Mouse (Mus musculus) spleen, adult 2 months (tissue): ENCODE results near the gene Tmem51.

Experiments
- CTCF ChIP-seq: fragments of 200-500 bp; IDR thresholded peaks from 2 replicates; pipeline ENCODE4 v1.5.1; 2011; ENCODE audit warnings: mild to moderate bottlenecking, inconsistent platforms; ENCODE audit not compliant: insufficient read depth, insufficient read length, insufficient replicate concordance; ENCODE audit errors: extremely low read depth
- POLR2A ChIP-seq: fragments of 200-500 bp; IDR thresholded peaks from 2 replicates; pipeline ENCODE4 v1.6.1; 2011; ENCODE audit warnings: low read depth, low read length, inconsistent platforms

DNA sequence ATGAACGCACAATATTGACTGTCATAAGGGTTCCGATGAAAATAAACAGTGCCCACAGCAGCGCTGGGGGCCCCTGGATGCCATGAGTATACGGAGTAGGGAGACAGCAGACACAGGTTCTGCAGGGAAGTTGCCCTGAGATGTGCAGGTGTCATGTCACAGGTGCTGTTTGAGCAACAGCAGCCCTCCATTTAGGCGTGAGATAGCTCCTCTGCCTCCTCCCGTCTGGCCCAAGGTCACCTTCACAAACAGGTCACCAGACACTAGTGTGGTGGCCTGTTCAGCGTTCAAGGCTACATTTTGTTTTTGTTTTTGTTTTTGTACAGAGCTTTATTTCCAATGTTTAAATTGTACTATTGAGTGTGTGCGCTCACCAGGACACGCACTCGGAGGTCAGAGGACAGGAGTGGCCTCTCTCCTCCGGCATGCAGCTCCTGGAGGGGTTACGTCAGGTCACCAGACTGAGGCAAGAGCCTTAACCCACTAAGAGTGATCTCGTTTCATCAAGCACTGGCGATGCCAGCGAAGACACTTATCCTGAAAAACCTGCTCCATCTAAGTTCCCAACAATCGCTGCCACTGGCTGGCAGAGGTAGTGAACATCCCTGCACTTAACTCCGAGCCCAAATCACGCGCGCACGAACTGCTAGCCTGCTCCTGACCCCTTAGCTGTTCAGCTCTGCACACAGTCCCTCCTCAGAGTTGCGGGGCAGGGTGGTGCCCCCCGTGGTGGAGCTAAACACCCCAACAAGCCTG lies 22.4 kb downstream of the Tmem51 start:
- no peak for TF ChIP-seq CTCF
- no peak for TF ChIP-seq POLR2A
